Mouse (Mus musculus) kidney, embryonic 16.5 days (tissue): ENCODE measurements around the gene Mettl5. TPM values are rescaled to one million over a fixed set of nuclear protein-coding genes. Genes with fewer than 3 reads are reported as not detected.
A peak's percentile ranks its signal among the peaks of the same experiment; 100 is the strongest.

Experiments used
- ATAC-seq: fragments of 200-750 bp; cut with Nextera tagmentation; 2 replicates; pipeline ENCODE4 v1.8.0; 2017; ENCODE audit warnings: moderate TSS enrichment; ENCODE audit not compliant: low FRiP score, low TSS enrichment
- H3K27ac ChIP-seq: fragments of 300-500 bp; sonication (generic); 2 replicates; pipeline ENCODE4 v1.5.1; 2014; ENCODE audit warnings: low read length
- H3K27me3 ChIP-seq: fragments of 300-500 bp; sonication (generic); 2 replicates; pipeline ENCODE4 v1.6.1; 2014; ENCODE audit warnings: low read length, control low read depth, mixed read lengths; ENCODE audit not compliant: insufficient read depth
- H3K36me3 ChIP-seq: fragments of 300-500 bp; sonication (generic); 2 replicates; pipeline ENCODE4 v1.6.1; 2014; ENCODE audit warnings: low read length, control low read depth, mixed read lengths; ENCODE audit not compliant: insufficient read depth
- H3K4me1 ChIP-seq: fragments of 300-500 bp; sonication (generic); 2 replicates; pipeline ENCODE4 v1.6.1; 2014; ENCODE audit warnings: low read length, control low read depth, mixed read lengths; ENCODE audit not compliant: insufficient read depth
- H3K4me2 ChIP-seq: fragments of 300-500 bp; sonication (generic); replicated peaks from 2 replicates; pipeline ENCODE4 v1.6.1; 2014; ENCODE audit warnings: low read depth, low read length
- H3K4me3 ChIP-seq: fragments of 300-500 bp; sonication (generic); 2 replicates; pipeline ENCODE4 v1.5.1; 2014; ENCODE audit warnings: mild to moderate bottlenecking, low read length
- H3K9ac ChIP-seq: fragments of 300-500 bp; sonication (generic); replicated peaks from 2 replicates; pipeline ENCODE4 v1.6.1; 2014; ENCODE audit warnings: low read length
- H3K9me3 ChIP-seq: fragments of 300-500 bp; sonication (generic); 2 replicates; pipeline ENCODE4 v1.6.1; 2016; ENCODE audit warnings: low read length, control low read depth
- WGBS: fragments of 180-500 bp; shearing (Covaris S2); extraction: QIAGEN DNeasy Blood & Tissue Kit; methylation state at CpG from one replicate; pipeline ENCODE4 v1.1.7; 2014; 5-methylcytosine and 5-hydroxymethylcytosine counted together
- polyA plus RNA-seq: library from polyadenylated mRNA; unstranded; fragments of >200 nt; fragmentation: Nextera tagmentation; extraction: Ambion mirVana; gene quantifications from 2 replicates; pipeline ENCODE4 v1.2.1, GENCODE M21; 2015

The Mettl5 gene
- polyA plus RNA-seq, 1 experiment from 2014 or later: 38.3 TPM

GRCm38 (mm10) chr2:69829680-69830079, 55.7 kb downstream of the Mettl5 start:
- Histone ChIP-seq H3K27me3 (no peaks in the 10 kb centered on the region), H3K4me1 (peaks cover 6% of the 10 kb centered on the region; the same call in 1 of the 2 replicates), H3K36me3 (peaks cover 44% of the 10 kb centered on the region), H3K9me3 (no peaks in the 10 kb centered on the region), H3K4me2 (no peak overlapping the region), H3K9ac (no peak overlapping the region), H3K27ac (no peak overlapping the region), H3K4me3 (no peak overlapping the region)
- 90% methylated on average over 2 of the region's 2 CpGs for WGBS
- no peak for ATAC-seq

- Histone ChIP-seq H3K27ac (no peak overlapping the region), H3K4me3 (no peak overlapping the region), H3K27me3 (no peaks in the 10 kb centered on the region), H3K9ac (no peak overlapping the region), H3K9me3 (no peaks in the 10 kb centered on the region), H3K4me2 (no peak overlapping the region), H3K36me3 (peaks cover 34% of the 10 kb centered on the region; the same call in 1 of the 2 replicates), H3K4me1 (peaks cover 16% of the 10 kb centered on the region; the same call in 1 of the 2 replicates)
- no peak for ATAC-seq
- WGBS: 28% methylated on average over 7 of the region's 7 CpGs
Measured at GRCm38 (mm10) chr2:69828031-69828430, 57.4 kb downstream of the Mettl5 start.

- Histone ChIP-seq H3K4me3 (no peak overlapping the region), H3K4me1 (peaks cover 22% of the 10 kb centered on the region; the same call in 1 of the 2 replicates), H3K4me2 (no peak overlapping the region), H3K27me3 (no peaks in the 10 kb centered on the region), H3K9ac (0 out of 2 replicates have a peak overlapping the region, but pooled peaks have one; percentile 16), H3K27ac (no peak overlapping the region), H3K36me3 (peaks cover 30% of the 10 kb centered on the region; the same call in 1 of the 2 replicates), H3K9me3 (no peaks in the 10 kb centered on the region)
- 49% methylated on average over 2 of the region's 2 CpGs for WGBS
- ATAC-seq: no peak
Measured at GRCm38 (mm10) chr2:69826380-69826779, 59.0 kb downstream of the Mettl5 start.

- H3K4me3 ChIP-seq: no peak overlapping the region
- no peaks in the 10 kb centered on the region for H3K9me3 ChIP-seq
- no peak for ATAC-seq
- peaks cover 22% of the 10 kb centered on the region; the same call in 1 of the 2 replicates for H3K4me1 ChIP-seq
- no peaks in the 10 kb centered on the region for H3K27me3 ChIP-seq
- H3K27ac ChIP-seq: no peak overlapping the region
- H3K36me3 ChIP-seq: peaks cover 26% of the 10 kb centered on the region; the same call in 1 of the 2 replicates
- H3K4me2 ChIP-seq: no peak overlapping the region
- WGBS: 86% methylated on average over 10 of the region's 10 CpGs
- H3K9ac ChIP-seq: no peak overlapping the region
Measured at GRCm38 (mm10) chr2:69825898-69826297, 59.5 kb downstream of the Mettl5 start.

- Histone ChIP-seq H3K36me3 (peaks cover 7% of the 10 kb centered on the region; the same call in 1 of the 2 replicates), H3K27ac (peak overlapping the region; percentile 95), H3K4me3 (peak overlapping the region; percentile 84), H3K9me3 (no peaks in the 10 kb centered on the region), H3K4me1 (peaks cover 22% of the 10 kb centered on the region; the same call in 1 of the 2 replicates), H3K27me3 (no peaks in the 10 kb centered on the region), H3K4me2 (peak overlapping the region; percentile 84), H3K9ac (peak overlapping the region; percentile 95)
- WGBS: 3% methylated on average over 39 of the region's 45 CpGs
- peak; percentile 85 for ATAC-seq
Measured at GRCm38 (mm10) chr2:69823129-69823677, 62.2 kb downstream of the Mettl5 start.

- Histone ChIP-seq H3K27me3 (no peaks in the 10 kb centered on the region), H3K36me3 (peaks cover 7% of the 10 kb centered on the region; the same call in 1 of the 2 replicates), H3K27ac (peak overlapping the region; percentile 95), H3K4me3 (peak overlapping the region; percentile 84), H3K9me3 (no peaks in the 10 kb centered on the region), H3K9ac (peak overlapping the region; percentile 95), H3K4me1 (peaks cover 22% of the 10 kb centered on the region; the same call in 1 of the 2 replicates), H3K4me2 (peak overlapping the region; percentile 84)
- under 1% methylated on average over 61 of the region's 80 CpGs for WGBS
- peak; percentile 83 for ATAC-seq
Measured at GRCm38 (mm10) chr2:69822361-69823128, 62.9 kb downstream of the Mettl5 start.

- 0 out of 2 replicates have a peak, but pooled peaks have one; percentile 17 for ATAC-seq
- Histone ChIP-seq H3K4me3 (peak within 1 kb of the TSS; percentile 84), H3K9me3 (no peaks in the 10 kb centered on the region), H3K27ac (peak within 1 kb of the TSS; percentile 95), H3K36me3 (peaks cover 7% of the 10 kb centered on the region; the same call in 1 of the 2 replicates), H3K27me3 (no peaks in the 10 kb centered on the region), H3K9ac (peak within 1 kb of the TSS; percentile 95), H3K4me2 (peak within 1 kb of the TSS; percentile 84), H3K4me1 (peaks cover 22% of the 10 kb centered on the region; the same call in 1 of the 2 replicates)
- WGBS: 12% methylated on average over 8 of the region's 8 CpGs
Measured at GRCm38 (mm10) chr2:69821711-69822110, 63.7 kb downstream of the Mettl5 start, which contains the start of gene Klhl23. Gene Klhl23 (plus strand): TSS chr2:69821944.

Other genes with a start within 250 kb of the Mettl5 start
- gene Bbs5, start 238.4 kb downstream of the Mettl5 start, polyA plus RNA-seq: 16.1 and 19.9 TPM in 2 replicates
- 0.86 and 1.1 TPM in 2 replicates for gene Klhl41, start 215.5 kb downstream of the Mettl5 start, polyA plus RNA-seq
- 12.4 and 14.1 TPM in 2 replicates for gene Fastkd1, start 172.1 kb downstream of the Mettl5 start, polyA plus RNA-seq
- 130 and 139 TPM in 2 replicates for gene Ppig, start 163.1 kb downstream of the Mettl5 start, polyA plus RNA-seq
- 1.4 and 3.3 TPM in 2 replicates for gene Ccdc173, start 96.0 kb downstream of the Mettl5 start, polyA plus RNA-seq
- gene Phospho2, start 96.0 kb downstream of the Mettl5 start, polyA plus RNA-seq: 24.5 and 24.9 TPM in 2 replicates
- gene Klhl23, start 63.7 kb downstream of the Mettl5 start, polyA plus RNA-seq: 29.9 and 31.5 TPM in 2 replicates
- gene Ssb, start 24.1 kb downstream of the Mettl5 start, polyA plus RNA-seq: 296 and 313 TPM in 2 replicates
- gene Ubr3, start 11.6 kb upstream of the Mettl5 start, polyA plus RNA-seq: 12.7 and 14.1 TPM in 2 replicates
- 0.69 and 0.78 TPM in 2 replicates for gene Myo3b, start 153.5 kb upstream of the Mettl5 start, polyA plus RNA-seq